Mouse (Mus musculus): ENCODE results near the gene Hirip3.

DNA sequence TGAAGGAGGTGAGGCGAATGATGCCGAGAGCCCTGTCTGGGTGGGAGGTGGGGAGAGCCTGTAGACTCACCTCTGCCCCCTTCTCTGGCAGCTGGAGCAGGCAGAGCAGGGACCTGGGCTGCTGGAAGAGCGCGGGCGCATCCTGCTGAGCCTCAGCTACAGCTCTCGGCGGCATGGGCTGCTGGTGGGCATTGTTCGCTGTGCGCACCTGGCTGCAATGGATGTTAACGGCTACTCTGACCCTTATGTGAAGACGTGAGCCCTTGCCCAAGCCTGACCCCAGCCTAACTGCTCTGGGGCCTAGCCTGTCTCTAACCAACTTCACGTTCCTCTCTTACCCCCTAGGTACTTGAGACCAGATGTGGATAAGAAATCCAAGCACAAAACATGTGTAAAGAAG lies 10.6 kb upstream of the Hirip3 start:
- TF ChIP-seq TCF12 (IDR thresholded peaks at IDR 0.05; ENCODE audit: low read depth, low read length) (no peak), EP300 (IDR thresholded peaks at IDR 0.05; ENCODE audit: low read depth in 1 of 2, low read length in 2 of 2) (no peak), CTCF (IDR thresholded peaks at IDR 0.05 in 2 of 3, conservative IDR thresholded peaks at IDR 0.05 in 1 of 3; ENCODE audit: control insufficient read depth in 1 of 3, insufficient read depth in 1 of 3, low read depth in 2 of 3, low read length in 3 of 3, poor library complexity in 1 of 3, severe bottlenecking in 1 of 3) (no peak)

Measured in MEL (cell line).